Mouse (Mus musculus) cerebral cortex, adult 2 months (tissue): ENCODE measurements around the gene Sp7.

Experiments used
- WGBS: fragments of 180-500 bp; shearing (Covaris S2); methylation state at CpG from one replicate; pipeline ENCODE4 v1.1.7; 2018; 5-methylcytosine and 5-hydroxymethylcytosine counted together

Sp7 gene

DNA sequence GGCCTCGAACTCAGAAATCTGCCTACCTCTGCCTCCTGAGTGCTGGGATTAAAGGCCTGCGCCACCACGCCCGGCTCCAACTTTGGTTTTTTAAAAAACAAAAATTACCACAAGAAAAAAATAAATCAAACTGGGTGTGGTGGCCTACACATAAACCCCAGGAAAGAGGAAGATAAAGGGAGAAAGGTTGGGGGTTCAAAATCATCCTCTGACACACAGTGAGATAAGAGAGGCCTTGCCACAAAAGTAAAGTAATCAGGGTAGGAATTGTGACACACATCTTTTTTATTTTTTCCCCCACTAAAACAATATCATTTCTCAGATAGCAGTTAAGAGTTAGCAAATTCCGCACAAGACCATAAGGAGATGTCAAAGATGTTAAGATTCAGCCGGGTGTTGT is 16.7 kb upstream of the Sp7 start:
- WGBS = 97% methylated on average over 6 of the region's 6 CpGs

DNA sequence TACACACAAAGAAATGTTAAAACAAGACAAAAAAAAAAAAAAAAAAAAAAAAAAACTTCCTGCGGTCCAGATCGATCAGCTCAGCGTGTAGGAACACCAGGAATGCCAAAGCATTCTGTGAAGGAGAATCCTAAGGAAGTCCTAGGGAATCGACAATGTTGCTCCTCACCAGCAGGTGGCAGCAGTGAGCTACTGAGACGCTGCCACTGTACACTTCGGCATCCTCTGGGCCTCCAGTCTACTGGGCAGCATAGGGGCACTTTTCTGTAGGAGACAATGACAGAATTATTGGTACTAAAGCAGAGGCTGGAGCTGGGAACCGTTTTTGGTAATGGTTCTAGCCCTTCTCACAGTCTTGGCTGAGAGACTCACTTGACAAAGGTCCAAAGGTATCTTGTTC is 14.6 kb upstream of the Sp7 start:
- WGBS = 0% methylated on average over 7 of the region's 7 CpGs

GRCm38 (mm10) chr15:102377810-102378262 is 10.9 kb upstream of the Sp7 start:
- 26% methylated on average over 10 of the region's 10 CpGs for WGBS

GRCm38 (mm10) chr15:102377163-102377543 is 10.2 kb upstream of the Sp7 start:
- 0% methylated on average over 7 of the region's 7 CpGs for WGBS

- 1% methylated on average over 41 of the region's 43 CpGs for WGBS
Observed at GRCm38 (mm10) chr15:102376453-102377162, 9.6 kb upstream of the Sp7 start.

DNA sequence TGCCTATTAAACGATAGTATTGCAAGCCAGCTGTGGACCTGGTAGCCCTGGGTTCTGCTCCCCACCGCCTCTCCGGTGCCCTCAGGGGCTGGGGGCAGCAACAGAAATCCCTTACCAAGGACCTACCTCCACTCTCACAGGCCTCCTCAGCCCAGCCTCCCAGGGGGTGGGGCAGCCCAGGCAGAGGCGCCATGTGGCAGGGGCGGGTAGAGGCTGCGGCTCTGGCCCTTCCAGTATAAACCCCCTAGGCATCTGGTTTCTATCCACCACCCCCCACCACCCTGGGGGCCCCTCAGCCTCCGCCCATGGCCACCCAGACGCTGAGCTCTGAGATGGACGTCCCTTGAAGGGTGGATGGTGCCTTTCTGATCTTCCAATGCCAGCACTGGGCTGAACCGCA is 3.7 kb upstream of the Sp7 start:
- 42% methylated on average over 10 of the region's 10 CpGs for WGBS

GRCm38 (mm10) chr15:102369972-102370371 is 3.0 kb upstream of the Sp7 start:
- 18% methylated on average over 13 of the region's 13 CpGs for WGBS

- 17% methylated on average over 7 of the region's 7 CpGs for WGBS
Observed at GRCm38 (mm10) chr15:102366238-102366637, 744 bp downstream of the Sp7 start.

DNA sequence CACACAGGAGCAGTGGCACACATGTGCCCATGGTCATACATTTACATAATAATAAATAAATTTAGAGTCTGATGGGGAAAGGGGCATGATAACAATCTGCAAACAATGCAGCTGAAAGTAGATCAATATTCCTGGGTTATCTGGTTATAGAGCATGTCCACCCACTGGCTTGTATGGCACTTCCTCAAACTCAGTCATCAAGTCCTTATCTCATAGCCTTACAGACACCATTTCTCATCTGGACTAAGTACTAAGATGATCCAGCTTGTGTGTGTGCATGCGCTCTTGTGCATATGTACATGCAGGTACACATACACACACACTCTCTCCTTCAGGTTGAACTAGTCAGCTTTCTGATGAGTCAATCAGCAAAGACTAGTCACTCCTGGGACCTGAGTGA is 2.3 kb downstream of the Sp7 start:
- 98% methylated on average over 1 of the region's 1 CpGs for WGBS

DNA sequence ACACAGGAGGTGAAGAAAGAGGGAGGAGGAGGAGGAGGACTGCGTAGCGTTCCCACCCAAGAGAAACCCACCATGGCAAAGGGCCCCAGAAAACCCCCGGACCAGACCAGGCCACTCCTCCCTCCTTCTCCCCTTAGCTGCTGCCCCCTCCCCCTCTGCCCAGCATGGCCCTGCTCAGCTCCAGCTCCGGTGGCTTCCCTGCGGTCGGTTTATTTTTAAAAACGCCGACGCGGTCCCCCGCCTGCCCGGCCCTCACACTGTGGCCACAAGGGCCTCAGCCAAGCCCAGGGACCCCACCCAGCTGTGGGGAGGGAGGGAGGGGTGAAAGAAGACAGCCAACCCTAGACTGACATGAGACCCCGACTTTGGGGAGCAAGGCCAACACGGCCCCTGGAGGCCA is 4.3 kb downstream of the Sp7 start:
- WGBS = 24% methylated on average over 14 of the region's 14 CpGs

DNA sequence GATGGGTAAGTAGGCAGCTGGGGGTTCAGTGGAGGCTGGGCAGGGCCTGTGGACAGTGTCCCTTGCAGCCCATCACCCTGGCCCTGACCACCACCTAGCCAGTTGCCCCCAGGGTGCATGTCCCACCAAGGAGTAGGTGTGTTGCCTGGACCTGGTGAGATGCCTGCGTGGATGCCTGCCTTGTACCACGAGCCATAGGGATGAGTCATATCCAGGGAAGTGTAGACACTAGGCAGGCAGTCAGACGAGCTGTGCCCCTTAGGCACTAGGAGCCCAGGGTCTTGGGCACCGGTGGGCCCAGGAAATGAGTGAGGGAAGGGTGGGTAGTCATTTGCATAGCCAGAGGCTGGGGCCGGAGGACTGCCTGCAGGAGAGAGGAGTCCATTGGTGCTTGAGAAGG is 8.1 kb downstream of the Sp7 start:
- 46% methylated on average over 5 of the region's 5 CpGs for WGBS

- WGBS = 13% methylated on average over 25 of the region's 25 CpGs
Observed at GRCm38 (mm10) chr15:102358126-102358525, 8.9 kb downstream of the Sp7 start.

- 79% methylated on average over 16 of the region's 16 CpGs for WGBS
Observed at GRCm38 (mm10) chr15:102356501-102357325, 10.3 kb downstream of the Sp7 start.

GRCm38 (mm10) chr15:102355871-102356441 is 11.0 kb downstream of the Sp7 start:
- whole genome bisulfite sequencing = 13% methylated on average over 38 of the region's 38 CpGs

GRCm38 (mm10) chr15:102355134-102355870 is 11.7 kb downstream of the Sp7 start:
- WGBS = under 1% methylated on average over 49 of the region's 49 CpGs

DNA sequence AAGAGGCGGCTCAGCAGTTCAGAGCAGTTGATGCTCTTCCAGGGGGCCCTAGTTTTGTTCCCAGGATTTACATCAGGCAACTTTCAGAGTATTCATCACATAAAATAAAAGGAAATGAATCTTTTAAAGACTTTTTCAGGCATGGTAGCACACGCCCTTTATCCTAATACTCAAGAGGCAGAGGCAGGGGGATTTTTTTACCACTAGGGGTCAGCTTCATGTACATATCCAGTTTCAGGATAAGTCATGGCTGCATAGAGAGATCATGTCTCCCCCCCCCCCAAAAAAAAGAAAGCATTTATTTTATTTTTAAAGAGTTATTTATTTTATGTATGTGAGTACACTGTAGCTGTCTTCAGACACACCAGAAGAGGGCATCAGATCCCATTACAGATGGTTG is 13.0 kb downstream of the Sp7 start:
- 90% methylated on average over 2 of the region's 2 CpGs for WGBS

DNA sequence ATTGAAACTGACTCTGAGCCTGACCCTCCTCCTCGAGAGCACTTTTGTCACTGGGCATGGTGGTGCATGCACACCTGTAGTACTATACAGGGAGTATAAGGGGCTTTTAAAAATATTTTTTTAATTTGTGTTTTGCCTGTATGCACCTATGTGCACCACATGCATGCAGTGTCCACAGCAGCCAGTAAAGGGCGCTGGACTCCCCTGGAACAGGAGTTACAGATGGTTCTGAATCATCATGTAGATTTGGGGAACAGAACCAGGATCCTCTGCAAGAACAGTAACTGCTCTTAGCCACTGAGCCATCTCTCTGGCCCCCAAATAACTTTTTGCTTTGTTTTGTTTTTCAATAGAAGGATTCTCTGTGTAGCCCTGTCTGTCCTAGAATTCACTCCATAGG is 14.8 kb downstream of the Sp7 start:
- 69% methylated on average over 2 of the region's 2 CpGs for WGBS

DNA sequence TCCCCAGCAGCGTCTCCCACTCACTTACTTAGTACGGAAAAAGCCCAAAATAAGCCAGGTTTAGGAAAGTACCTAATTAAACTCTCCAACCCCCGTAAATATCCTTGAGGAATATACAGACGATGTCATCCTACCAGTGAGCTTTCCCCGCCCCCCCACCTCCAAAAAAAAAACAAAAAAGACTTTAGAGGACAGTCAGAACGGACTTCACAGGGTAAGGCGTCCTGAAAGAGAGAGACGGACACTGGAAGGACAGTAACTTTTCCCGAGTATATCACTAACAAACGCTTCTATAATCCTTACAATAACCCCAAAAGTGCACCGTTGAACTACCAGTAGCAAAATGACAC is 16.1 kb downstream of the Sp7 start:
- 6% methylated on average over 11 of the region's 11 CpGs for WGBS

DNA sequence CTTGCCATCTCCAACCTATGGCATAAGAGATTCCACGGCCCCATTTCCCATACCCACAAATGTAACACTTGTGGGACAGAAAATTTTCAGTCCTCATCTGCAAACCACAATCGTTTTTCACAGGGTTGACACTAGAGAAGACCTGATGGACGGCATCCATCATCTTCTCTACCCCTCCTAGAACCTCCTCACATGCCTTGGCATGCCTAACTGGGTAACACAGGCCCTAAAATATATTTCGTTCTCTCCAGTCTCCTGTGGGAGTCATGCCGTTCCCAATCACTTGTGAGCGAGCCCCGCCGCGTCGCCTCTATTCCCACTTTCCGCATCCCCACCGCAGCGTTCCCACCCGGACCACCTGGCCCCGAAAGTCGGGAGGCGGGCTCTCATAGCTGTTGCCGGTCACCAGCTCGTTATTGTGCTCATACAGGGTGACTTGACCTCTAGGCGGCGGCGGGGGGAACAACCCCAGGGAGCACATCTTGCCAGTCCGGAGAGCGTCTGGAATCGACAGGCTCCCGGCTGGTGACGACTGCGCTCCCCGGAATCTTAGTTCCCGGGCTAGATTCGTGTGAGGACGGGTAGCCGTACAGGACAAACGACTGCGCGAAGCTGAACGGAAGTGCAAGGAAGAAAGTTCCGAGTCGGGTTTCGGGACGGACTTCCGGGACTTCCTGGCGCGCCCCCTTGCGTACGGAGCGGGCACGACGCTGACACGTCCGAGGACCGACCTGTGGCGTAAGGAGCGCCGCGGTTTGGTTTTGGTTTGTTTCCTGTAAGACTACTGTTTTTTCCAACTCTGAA is 16.6 kb downstream of the Sp7 start, which contains the start of gene Aaas:
TSS of gene Aaas (minus strand) at position 634 of the 804 bp plus-strand sequence.
- WGBS = under 1% methylated on average over 56 of the region's 56 CpGs

DNA sequence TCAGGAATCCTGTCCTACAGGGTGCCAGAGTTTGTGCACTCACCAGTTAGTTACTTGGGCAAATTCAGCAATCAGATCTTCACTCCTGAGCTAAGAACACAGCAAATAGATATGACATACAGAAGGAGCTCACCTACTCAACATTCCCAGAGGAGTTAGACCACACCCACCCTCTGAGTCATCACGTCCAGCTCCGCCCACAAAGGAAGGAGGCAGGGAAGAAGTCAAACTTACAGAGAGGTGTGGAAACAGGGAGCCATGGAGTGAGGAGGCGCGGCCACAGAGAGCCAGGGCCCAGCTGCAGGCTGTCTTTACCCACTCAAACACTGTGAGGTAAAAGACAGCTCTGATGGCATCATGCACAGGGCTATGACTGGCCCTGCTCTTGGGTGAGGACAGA is 20.5 kb downstream of the Sp7 start:
- WGBS = 88% methylated on average over 4 of the region's 4 CpGs

- WGBS = 92% methylated on average over 3 of the region's 3 CpGs
Observed at GRCm38 (mm10) chr15:102344490-102344889, 22.5 kb downstream of the Sp7 start.
